Mouse (Mus musculus): ENCODE results near the gene Nfyb.

Gene Nfyb

GRCm38 (mm10) chr10:82778791-82779549 lies 15.0 kb upstream of the Nfyb start:
- no peak for DNase-seq

DNA sequence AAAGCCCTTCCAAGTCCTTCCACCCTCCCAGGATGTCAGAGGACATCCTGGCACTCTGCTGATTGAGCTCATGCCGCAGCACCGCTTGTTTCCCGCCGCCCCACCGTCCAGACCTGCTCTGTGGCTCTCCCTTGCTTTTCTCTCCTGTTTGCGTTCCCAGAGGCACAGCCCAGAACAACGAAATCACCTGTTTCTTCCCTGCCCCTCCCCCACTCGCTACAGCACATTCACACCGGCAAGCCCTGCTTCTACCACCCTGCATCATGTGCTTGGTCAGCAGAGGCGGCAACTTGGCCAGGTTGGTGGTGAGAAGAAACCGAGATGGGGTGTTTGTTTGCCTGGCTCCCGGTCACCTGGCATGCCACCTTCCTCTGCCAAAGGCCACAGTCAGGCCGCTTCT lies 13.9 kb upstream of the Nfyb start:
- peak; percentile 61 for DNase-seq

DNA sequence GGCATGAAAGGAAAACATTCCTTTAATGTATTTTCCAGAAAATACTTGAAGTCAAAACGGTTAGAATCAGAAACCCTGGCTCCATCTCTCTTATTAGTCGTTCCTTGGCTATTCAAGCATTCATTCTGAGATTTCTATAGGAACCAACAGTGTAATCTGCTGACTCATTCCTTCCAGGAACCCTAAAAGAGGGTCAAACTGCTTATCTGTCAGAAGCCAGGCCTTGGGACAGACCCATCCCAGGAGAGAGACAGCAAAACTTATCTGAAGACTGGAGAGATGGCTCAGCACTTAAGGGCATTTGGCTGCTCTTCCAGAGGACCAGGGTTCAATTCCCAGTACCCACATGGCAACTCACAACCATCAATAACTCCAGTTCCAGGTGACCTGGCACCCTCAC lies 13.1 kb upstream of the Nfyb start:
- DNase-seq, result no peak

GRCm38 (mm10) chr10:82774841-82775240 lies 10.9 kb upstream of the Nfyb start:
- DNase-seq, result no peak

DNA sequence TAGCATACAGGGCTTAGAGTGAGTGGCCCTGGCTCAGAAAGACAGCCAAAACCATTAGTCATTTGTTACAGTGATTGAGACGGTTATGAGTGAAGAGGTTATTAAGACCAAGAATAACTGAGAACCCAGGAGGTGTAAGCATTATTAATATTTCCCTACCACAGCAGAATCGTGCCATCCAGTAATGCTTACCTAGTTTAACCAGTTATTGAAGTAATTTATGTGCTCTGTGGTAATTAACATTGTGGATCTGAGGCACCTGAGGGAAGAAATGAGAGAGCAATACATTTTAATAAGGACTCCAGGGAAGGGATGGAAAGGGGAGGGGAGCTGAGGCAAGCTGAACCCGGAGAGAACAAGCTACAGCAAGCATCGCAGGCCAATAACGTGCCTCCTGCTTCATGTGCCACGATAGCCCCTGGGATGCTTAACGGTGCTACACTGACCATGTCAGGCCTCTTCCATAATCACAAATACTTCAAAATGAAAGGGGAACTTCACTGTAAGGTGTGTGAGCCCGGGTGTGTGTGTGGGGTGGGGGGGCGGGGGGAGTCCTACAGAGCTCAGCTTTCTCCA lies 7.7 kb upstream of the Nfyb start:
- no peak for DNase-seq

- no peak for DNase-seq
Observed at GRCm38 (mm10) chr10:82770713-82771112, 6.8 kb upstream of the Nfyb start.

GRCm38 (mm10) chr10:82768901-82769300 lies 5.0 kb upstream of the Nfyb start:
- DNase-seq, result no peak

DNA sequence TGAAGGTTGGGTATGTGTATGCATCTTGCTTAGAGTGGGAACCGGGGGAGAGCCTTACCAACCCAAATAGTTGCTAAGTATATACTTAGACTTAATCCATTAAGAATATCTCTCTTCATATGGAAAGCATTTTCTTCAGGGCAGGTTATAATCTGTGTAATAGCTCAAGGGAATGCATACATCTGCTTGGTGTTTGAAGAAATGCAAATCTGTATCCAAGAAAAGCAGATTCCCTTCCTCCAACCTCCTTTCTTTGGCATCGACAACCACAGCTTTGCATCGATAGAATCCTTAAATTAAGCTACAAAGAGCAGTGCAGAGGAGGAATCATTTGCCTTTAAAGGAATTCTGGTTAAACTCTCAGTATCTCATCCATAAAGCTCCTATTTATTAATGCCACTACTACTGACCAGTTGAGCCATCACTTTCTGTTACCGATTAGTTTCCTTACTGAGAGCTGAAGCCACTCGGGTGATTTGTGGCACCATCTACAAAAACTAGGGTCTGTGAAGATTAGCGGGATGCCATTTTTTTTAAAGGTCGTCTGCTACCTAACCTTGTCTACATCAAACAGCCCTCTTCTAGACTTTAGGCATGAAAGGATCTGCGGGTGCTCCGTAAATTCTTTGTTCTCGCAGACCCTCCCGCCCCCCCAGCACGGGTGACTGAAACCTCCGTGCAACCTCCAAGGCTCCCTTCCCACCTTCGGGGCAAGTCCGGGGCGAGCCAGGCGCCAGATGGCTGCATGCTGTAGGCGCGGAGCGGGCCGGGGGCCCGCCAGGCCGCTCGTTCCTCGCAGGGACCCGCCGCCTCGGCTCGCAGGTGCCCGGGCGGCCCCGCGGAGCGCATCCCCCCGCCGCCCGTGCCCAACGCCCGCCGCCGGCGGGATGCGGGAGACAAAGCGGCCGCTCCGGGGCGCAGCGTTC lies 925 bp downstream of the Nfyb start:
- DNase-seq, result peak; percentile 34

DNA sequence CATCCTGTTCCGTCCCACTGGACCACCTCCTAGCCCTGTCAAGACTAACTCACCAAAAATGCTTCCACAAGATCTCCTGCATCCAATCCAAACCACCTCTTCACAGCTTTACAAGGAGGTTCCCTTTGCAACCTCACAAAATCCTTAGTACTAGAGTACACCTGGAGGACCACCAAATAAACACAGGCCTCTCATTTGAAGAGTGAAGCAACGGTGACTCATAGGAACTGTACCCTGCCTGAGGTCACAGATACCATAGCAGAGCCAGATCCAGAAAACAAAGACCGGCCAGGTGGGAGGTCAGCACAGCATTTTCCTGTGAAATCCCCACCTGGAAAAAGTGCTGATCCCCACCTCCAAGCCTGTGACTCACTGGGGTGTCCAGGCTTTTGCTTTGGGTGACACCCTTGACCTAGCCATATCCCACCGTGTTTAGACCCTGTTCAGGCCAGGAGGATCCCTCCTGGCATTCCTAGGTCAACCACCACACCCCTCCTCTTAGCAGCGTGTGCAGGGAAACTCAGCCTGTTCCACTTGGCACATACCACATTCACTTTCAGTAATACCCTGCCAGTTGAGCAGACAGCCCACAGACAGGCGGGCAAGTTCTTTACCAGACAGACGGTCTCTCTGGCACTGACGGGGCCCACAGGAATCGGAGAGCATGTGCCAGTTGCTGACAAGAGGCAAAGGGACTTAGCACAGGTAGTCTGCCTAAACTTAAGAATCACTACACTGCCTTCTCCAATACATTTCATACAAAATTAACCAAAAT lies 2.7 kb downstream of the Nfyb start:
- no peak for DNase-seq

- no peak for DNase-seq
Observed at GRCm38 (mm10) chr10:82759706-82760105, 4.2 kb downstream of the Nfyb start.

GRCm38 (mm10) chr10:82758878-82759277 lies 5.1 kb downstream of the Nfyb start:
- no peak for DNase-seq

DNA sequence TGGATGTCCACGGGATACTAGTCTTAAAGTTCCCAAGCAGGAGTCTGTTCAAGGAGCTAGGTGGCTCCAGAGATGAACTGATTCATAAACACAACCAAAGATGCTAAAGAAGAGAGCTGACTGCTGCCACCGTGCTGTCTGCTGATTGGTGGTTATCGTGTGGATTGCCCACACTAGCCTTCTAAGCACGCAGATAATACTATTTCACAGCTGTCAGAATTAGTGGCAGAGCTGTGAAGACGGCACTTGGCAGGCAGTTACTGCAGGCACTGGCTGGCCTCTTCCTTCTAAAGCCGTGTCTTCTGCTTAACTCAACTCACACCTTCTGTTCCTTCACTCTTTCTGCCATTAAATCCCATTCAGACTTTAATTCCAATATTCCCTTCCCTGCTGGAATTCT lies 5.6 kb downstream of the Nfyb start:
- no peak for DNase-seq

DNA sequence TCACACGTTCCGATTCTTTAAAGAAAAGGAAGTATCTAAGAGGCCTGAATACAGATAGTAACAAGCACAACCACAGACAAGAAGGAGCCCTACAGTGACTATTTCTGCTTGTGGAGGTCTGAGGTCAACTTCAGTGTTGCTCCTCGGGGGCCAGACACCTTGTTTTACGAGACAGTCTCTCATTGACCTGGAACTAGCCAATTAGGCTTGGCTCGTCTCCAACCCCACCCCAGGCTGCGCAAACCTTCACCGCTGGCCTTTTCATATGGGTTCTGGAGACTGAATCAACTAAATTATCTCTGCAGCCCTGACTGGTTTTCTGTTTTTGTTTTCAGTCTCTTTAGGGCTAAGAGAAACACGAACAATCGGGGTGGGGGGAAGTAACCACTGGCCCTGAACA lies 6.6 kb downstream of the Nfyb start:
- no peak for DNase-seq

- DNase-seq, result no peak
Observed at GRCm38 (mm10) chr10:82756466-82756865, 7.5 kb downstream of the Nfyb start.

DNA sequence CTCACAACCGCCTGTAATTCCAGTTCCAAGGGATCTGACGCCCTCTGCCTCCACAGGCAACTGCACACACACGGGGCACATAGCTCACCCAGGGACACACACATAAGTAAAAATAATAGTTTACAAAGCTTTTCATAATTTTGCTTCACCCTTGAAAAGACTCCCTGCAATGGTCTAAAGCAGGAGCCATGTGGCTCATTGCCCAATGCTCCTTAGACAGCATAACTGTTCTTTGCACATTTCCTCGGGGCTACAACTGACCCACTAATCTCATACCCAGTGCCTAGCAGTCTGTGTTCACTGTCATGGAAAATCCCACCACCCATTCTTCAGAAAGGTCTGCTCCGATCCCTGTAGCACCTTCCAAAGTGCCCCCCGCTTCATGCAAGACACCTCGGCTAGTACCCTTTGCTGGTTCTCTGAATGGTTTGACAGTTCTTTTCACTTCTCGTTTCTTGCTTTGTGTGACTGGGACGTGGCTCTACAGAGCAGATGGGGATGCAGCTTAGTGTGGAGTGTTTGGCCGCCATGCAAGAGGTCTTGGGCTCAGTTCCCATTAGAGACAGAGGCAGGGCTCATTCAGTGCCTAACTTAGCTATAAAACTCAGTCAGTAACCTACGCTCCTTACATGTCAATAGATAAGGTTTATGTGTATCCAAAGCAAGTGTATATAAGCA lies 8.6 kb downstream of the Nfyb start:
- DNase-seq, result no peak

DNA sequence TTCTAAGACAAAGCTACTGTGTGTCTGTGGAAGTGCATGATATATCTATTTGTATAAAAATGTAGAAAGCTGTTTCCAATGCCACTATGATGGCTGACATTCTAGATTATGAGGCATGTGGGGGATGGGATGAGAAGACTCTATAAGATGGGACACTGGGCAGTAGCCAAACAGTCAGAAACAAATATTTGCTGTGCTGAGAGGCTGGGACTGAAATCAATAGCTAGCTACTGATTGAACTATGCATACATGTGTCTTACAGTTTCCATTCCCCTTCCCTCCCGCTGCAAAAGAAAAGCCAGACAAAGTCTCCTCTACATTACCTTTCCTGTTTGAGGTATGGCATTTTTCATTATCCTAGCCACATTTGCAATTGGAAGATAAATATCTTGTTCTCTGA lies 9.3 kb downstream of the Nfyb start:
- no peak for DNase-seq

GRCm38 (mm10) chr10:82752921-82753320 lies 11.0 kb downstream of the Nfyb start:
- DNase-seq, result no peak

- no peak for DNase-seq
Observed at GRCm38 (mm10) chr10:82750778-82751177, 13.2 kb downstream of the Nfyb start.

GRCm38 (mm10) chr10:82746988-82747850 lies 16.7 kb downstream of the Nfyb start:
- DNase-seq, result no peak

GRCm38 (mm10) chr10:82745301-82745700 lies 18.6 kb downstream of the Nfyb start:
- DNase-seq, result no peak

DNA sequence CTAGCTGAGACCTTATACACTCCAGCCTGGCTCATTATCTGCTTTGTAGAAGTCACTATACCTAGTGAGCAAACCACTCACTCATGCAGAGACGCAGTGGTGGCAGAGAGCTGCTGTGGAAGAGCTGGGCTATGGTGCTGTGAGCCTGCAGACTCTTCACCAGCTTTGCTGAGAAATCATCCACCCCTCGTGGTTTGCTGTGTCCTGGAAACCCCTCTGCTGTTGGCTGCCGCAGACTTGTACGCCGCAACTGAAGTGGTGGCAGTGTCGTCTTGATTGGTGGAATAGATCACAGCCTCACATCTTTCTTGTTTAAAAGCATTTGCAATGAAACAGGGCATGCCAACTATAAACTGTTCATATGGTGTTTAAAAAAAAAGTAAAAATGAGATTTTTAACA lies 19.6 kb downstream of the Nfyb start:
- DNase-seq, result no peak

Measured in kidney, adult 9 months (tissue).